Mouse (Mus musculus) kidney, adult 2 months (tissue): ENCODE data around the gene E2f2. TPM values are rescaled to one million over a fixed set of nuclear protein-coding genes. Genes with fewer than 3 reads are reported as not detected.

ENCODE experiments used
- DNase-seq: peaks from one replicate; pipeline ENCODE4 v3.0.0; 2021
- H3K27ac ChIP-seq: fragments of 200-500 bp; 2 replicates; pipeline ENCODE4 v1.5.1; 2012; ENCODE audit warnings: low read depth, low read length, control low read depth, inconsistent platforms; ENCODE audit not compliant: insufficient read depth
- H3K27me3 ChIP-seq: fragments of 200-500 bp; replicated peaks from 2 replicates; pipeline ENCODE4 v1.6.1; 2012; ENCODE audit warnings: mild to moderate bottlenecking, moderate library complexity, low read length, inconsistent platforms; ENCODE audit not compliant: control insufficient read depth, insufficient read depth
- H3K36me3 ChIP-seq: fragments of 200-500 bp; 2 replicates; pipeline ENCODE4 v1.6.1; 2012; ENCODE audit warnings: mild to moderate bottlenecking, moderate library complexity, low read length, inconsistent platforms; ENCODE audit not compliant: control insufficient read depth, insufficient read depth
- H3K4me1 ChIP-seq: fragments of 200-500 bp; 2 replicates; pipeline ENCODE4 v1.6.1; 2011; ENCODE audit warnings: low read length; ENCODE audit not compliant: control insufficient read depth, insufficient read depth
- H3K4me3 ChIP-seq: fragments of 200-500 bp; 2 replicates; pipeline ENCODE4 v1.5.1; 2011; ENCODE audit warnings: mild to moderate bottlenecking, low read depth, low read length, control low read depth; ENCODE audit not compliant: insufficient read depth
- CTCF ChIP-seq: fragments of 200-500 bp; conservative IDR thresholded peaks from 2 replicates; pipeline ENCODE4 v1.5.1; 2011; ENCODE audit warnings: low read depth, mild to moderate bottlenecking, control low read depth, low read length, moderate library complexity, mixed read lengths; ENCODE audit not compliant: insufficient read depth, insufficient read length
- POLR2A ChIP-seq: fragments of 200-500 bp; IDR thresholded peaks from one replicate; pipeline ENCODE4 v1.6.1; 2011; ENCODE audit warnings: low read depth, low read length, control low read depth
- WGBS: fragments of 180-500 bp; shearing (Covaris S2); methylation state at CpG from one replicate; pipeline ENCODE4 v1.1.7; 2018; 5-methylcytosine and 5-hydroxymethylcytosine counted together
- polyA plus RNA-seq: library from polyadenylated mRNA; depleted of rRNA; stranded (reverse); fragments of >200 nt; gene quantifications from 2 replicates; pipeline ENCODE4 v1.2.3, GENCODE M21; 2012

Gene E2f2
- polyA plus RNA-seq, 1 experiment = 2.2 TPM

DNA sequence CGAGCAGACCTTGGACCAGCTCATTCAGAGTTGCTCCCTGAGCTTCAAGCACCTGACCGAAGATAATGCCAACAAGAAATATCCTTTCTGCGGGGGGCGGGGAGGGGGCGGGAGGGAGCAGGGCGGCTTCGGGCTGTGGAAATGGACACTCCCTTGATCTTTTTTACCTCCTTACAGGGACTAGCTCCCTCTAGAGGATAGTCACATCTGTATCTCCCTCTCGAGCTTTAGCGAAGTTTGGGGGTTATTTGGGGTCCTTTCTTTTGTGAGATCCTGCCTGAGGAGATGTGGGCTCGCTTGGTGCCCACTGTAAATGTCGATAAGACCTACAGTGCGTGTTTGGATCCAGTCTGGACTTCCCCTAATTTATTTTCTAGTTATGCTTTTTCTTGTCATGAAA, 9.2 kb downstream of the E2f2 start:
- peaks cover 5% of the 10 kb centered on the region for H3K4me1 ChIP-seq
- H3K36me3 ChIP-seq = no peaks in the 10 kb centered on the region
- DNase-seq = no peak
- H3K27me3 ChIP-seq = no peaks in the 10 kb centered on the region
- H3K4me3 ChIP-seq = 0 out of 2 replicates have a peak overlapping the region, but pooled peaks have one; percentile 2
- TF ChIP-seq POLR2A = no peak
- 0 out of 2 replicates have a peak, but pooled peaks have one; percentile 14 for TF ChIP-seq CTCF
- 37% methylated on average over 12 of the region's 12 CpGs for WGBS
- peak overlapping the region; percentile 17; the same call in 1 of the 2 replicates for H3K27ac ChIP-seq

DNA sequence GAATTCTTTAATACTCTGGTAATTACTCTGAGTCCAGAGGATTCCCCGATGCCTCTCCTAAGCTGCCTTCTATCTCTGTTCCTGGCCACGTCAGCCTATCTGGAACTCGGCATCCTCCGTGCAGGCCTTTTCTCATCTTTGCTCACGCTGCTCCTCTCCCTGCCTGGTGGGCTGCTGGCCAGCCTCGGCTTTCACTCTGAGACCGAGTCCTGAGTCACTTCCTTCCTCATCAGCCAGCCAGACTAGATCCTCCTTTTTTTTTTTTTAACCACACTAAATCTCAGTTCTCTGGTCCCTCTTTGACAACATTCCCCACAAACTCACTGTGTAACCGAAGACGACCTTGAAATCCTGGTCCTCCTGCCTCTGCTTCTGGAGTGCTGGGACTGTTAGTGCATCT, 13.2 kb downstream of the E2f2 start:
- H3K4me1 ChIP-seq = peaks cover 5% of the 10 kb centered on the region
- H3K27ac ChIP-seq = peak overlapping the region; percentile 28; the same call in 1 of the 2 replicates
- no peaks in the 10 kb centered on the region for H3K36me3 ChIP-seq
- 55% methylated on average over 9 of the region's 9 CpGs for WGBS
- no peak for TF ChIP-seq CTCF
- TF ChIP-seq POLR2A = no peak
- no peaks in the 10 kb centered on the region for H3K27me3 ChIP-seq
- peak; percentile 76 for DNase-seq
- no peak overlapping the region for H3K4me3 ChIP-seq

DNA sequence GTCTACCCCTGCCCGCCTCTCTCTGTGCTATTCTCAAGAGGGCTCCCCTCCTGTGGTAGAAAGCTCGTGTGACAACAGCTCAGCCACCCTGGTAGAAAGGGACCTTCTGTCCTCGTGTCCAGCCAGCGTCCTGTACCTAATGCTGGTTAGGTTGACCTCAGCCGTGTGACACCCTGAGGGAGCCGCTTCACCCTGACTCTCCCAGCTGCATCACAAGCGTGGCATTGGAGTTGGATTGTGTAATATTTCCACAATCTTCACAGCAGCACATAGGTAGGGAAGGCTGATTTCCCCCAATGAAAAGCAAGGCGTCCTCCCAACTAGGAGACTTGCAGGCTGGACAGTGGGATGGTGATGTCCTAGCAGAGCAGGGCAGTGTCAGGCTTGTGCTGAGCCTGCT, 14.1 kb downstream of the E2f2 start:
- H3K27ac ChIP-seq = no peak overlapping the region
- no peak for DNase-seq
- no peaks in the 10 kb centered on the region; the same call in 1 of the 2 replicates for H3K4me1 ChIP-seq
- TF ChIP-seq POLR2A (no peak), CTCF (no peak)
- no peaks in the 10 kb centered on the region for H3K36me3 ChIP-seq
- WGBS = 76% methylated on average over 8 of the region's 8 CpGs
- no peak overlapping the region for H3K4me3 ChIP-seq
- H3K27me3 ChIP-seq = no peaks in the 10 kb centered on the region

DNA sequence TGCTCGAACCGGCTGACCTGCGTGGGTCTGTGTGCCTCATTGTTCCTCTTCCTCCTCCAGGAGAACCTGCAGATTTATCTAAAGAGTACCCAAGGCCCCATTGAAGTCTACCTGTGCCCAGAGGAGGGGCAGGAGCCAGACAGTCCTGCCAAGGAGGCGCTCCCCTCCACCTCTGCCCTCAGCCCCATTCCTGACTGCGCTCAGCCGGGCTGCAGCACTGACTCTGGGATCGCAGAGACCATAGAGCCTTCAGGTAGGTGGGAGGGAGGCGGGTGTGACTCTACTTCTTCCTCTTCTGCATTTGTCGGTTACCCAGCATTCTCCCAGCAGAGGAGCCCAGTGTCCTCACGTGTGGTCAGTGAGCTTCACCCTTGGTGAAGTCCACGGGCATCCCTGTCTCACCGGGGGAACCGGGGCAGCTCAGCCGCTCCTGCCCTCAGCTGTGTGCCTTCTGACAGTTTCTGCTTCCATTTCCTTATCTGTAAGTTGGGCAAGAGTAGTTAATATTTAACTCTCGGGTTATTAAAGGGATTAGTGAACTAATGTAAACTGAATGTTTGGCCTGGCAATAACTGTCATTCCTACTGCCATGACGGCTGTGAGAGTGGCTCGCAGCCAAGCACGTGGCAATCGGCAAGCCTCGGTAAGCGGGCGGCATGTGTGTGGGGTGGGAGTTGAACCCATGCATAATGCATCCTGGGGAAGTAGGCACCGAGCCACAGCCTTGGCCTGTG, 14.7 kb downstream of the E2f2 start:
- DNase-seq = peak; percentile 70
- Histone ChIP-seq H3K27ac (no peak overlapping the region), H3K36me3 (no peaks in the 10 kb centered on the region), H3K27me3 (no peaks in the 10 kb centered on the region), H3K4me3 (no peak overlapping the region), H3K4me1 (no peaks in the 10 kb centered on the region; the same call in 1 of the 2 replicates)
- TF ChIP-seq CTCF (no peak), POLR2A (no peak)
- WGBS = 52% methylated on average over 23 of the region's 23 CpGs

DNA sequence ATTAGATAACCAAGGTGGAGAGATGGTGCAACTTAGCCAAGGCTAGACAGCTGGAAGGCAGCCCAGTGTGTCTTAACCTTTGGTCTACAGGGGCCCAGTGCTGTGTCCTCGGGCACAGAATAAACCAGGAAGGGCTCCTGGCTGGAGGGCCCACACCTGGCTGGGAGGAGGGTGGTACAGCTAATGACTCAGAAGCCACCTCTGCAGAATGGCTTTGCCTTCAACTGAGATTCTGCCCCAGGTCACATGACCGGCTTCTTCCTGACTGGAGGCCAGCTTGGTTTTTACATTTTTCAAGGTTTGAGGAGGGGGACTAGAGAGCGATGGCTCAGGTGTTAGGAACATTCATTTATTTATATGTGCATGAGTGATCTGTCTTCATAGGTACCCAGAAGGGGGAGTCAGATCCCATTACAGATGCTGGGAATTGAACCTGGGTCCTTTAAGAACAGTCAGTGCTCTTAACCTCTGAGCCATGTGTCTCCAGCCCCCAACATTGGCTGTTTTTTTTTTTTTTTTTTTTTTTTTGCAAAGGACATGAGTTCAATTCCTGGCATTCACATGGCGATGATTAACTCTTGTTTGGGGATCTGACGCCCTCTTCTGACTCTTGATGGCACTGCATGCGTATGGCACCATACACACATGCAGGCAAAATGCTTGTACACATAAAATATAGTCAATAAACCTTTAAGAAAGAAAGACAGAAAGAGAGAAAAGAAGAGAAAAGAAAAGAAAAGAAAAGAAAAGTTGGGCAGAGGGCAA, 17.0 kb downstream of the E2f2 start:
- 87% methylated on average over 6 of the region's 6 CpGs for WGBS
- H3K36me3 ChIP-seq = no peaks in the 10 kb centered on the region

DNA sequence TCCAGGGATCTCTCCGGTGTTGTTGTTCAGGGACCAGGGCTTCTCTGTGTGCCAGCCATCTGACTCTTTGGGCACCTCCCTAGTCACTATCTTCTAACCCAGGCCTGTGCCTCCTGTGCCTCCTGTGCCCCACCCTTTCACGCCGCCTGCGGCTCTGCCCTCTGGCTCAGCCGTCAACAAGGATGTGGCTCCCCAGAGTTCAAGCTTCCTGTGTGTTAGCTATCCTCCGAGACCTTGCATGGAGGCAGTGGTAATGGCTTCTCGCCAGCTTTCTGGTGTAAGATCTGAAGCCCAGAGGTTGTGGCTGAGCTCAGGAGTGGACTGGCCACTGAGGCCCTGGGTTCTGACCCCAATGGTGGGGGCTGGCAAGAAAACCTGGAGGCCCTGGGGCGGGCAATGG, 17.7 kb downstream of the E2f2 start:
- Histone ChIP-seq H3K27me3 (no peaks in the 10 kb centered on the region), H3K4me1 (no peaks in the 10 kb centered on the region; the same call in 1 of the 2 replicates), H3K27ac (no peak overlapping the region), H3K4me3 (no peak overlapping the region), H3K36me3 (no peaks in the 10 kb centered on the region)
- no peak for TF ChIP-seq CTCF
- no peak for TF ChIP-seq POLR2A
- 69% methylated on average over 8 of the region's 8 CpGs for WGBS
- no peak for DNase-seq

More for the DNA sequence above, 17.0 kb downstream of the E2f2 start:
- no peak overlapping the region for H3K27ac ChIP-seq
- TF ChIP-seq CTCF = peak; percentile 56
- no peak for TF ChIP-seq POLR2A
- DNase-seq = no peak
- no peaks in the 10 kb centered on the region for H3K27me3 ChIP-seq
- H3K4me3 ChIP-seq = no peak overlapping the region
- no peaks in the 10 kb centered on the region; the same call in 1 of the 2 replicates for H3K4me1 ChIP-seq

DNA sequence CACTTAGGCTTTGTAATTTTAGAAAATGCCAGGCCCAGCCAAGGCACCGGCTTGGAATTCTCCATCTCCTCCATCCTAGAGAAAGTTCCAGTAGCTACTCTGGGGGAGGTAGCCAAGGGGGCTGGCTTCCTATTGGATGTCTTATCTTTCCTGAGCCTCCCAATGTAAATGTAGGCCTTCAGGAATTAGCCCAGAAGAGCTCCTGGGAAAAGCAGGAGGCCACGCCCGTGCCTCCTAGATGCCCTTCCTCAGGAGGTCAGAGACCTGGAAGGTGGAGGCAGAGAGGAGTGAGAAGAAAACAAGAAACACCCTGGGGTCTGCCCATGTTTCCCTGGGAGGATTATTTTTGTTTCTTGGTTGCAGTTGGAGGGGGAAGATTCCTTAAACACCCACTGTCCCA, 21.4 kb downstream of the E2f2 start:
- Histone ChIP-seq H3K36me3 (no peaks in the 10 kb centered on the region), H3K4me3 (no peak overlapping the region), H3K27ac (no peak overlapping the region), H3K4me1 (no peaks in the 10 kb centered on the region), H3K27me3 (no peaks in the 10 kb centered on the region)
- 85% methylated on average over 3 of the region's 3 CpGs for WGBS
- TF ChIP-seq POLR2A (no peak), CTCF (no peak)
- DNase-seq = no peak
